Mouse (Mus musculus) testis, adult 2 months (tissue): ENCODE measurements at regions not wholly inside any gene's neighbourhood (a gene's known extent, or its start where the extent isn't known, plus 50 kb on each side); places are given as distances from the start of the nearest gene placed in this dataset.

ENCODE experiments used
- CTCF ChIP-seq: fragments of 200-500 bp; IDR thresholded peaks from 2 replicates; pipeline ENCODE4 v1.5.1; 2012; ENCODE audit warnings: low read depth, mild to moderate bottlenecking, inconsistent platforms, low read length, moderate library complexity; ENCODE audit not compliant: control insufficient read depth, insufficient read depth, insufficient replicate concordance
- POLR2A ChIP-seq: fragments of 200-500 bp; IDR thresholded peaks from 2 replicates; pipeline ENCODE4 v1.6.1; 2012; ENCODE audit warnings: low read depth, mild to moderate bottlenecking, inconsistent platforms, low read length, moderate library complexity; ENCODE audit not compliant: control insufficient read depth

DNA sequence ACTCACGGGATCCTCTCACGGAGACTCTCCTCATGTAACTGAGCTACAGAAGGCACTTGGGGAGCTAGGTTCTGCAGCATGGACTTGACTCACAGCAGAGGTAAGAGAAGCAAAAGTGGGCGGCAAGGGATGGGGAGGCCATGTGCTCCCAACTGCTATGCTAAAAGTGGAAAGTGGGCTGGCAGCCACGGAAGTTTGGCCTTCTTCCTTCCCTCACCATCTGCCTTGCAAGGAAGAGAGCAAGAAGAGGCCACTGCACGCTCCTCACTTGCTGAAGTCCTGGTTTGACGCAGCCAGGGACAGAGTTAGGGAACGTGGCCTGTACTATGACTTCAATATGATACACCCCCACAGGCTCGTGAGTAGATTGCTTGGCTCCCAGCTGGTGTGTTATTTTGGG, 164.5 kb downstream of the Cyp26b1 start:
- TF ChIP-seq CTCF (no peak), POLR2A (no peak)
